27 mouse cellular contexts compared by ENCODE assay signal in the genomic region with DNA sequence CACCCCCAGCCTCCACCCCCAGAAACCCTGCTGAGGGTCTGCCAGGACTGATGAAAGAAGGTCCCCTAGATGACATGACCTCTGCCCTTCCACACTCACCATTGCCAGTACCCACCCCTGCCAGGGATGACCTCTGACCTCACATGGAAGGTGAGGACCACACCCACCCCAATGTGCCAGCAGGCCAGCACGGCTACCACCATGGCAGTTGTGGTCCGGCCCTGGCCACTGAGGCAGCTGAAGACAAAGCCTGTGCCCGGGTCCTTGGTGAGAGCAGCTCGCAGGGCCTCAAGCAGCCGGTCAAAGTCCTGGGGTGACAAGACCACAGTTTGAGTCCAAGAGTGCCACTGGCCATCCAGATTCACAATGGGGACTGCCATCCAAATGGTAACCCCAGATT. TPM values are rescaled to one million over a fixed set of nuclear protein-coding genes. Genes with fewer than 3 reads are reported as not detected.
"Had no signal": no experiment of that assay in that cellular context is flagged by ENCODE, and none has a peak within 500 bp of the region (broad histone marks: within the 10 kb centered on the region; RNA-seq: fewer than 3 reads in every experiment).

No protein-coding gene starts in this region.

- ATAC-seq: liver, embryonic 12.5 days had no signal

- H3K27me3 ChIP-seq: kidney, embryonic 15.5 days; limb, embryonic 13.5 days; limb, embryonic 15.5 days had no signal

- H3K27ac ChIP-seq: heart, adult 2 months; hindbrain, embryonic 14.5 days; kidney, embryonic 15.5 days; kidney, postnatal 0 days; limb, embryonic 13.5 days; limb, embryonic 15.5 days; liver, embryonic 12.5 days; liver, embryonic 14.5 days had no signal

- H3K4me1 ChIP-seq: limb, embryonic 15.5 days; liver, embryonic 12.5 days had no signal

- H3K4me2 ChIP-seq: heart, embryonic 11.5 days; hindbrain, embryonic 14.5 days; kidney, embryonic 15.5 days; limb, embryonic 13.5 days; limb, embryonic 15.5 days; liver, embryonic 12.5 days had no signal

- H3K9me3 ChIP-seq: kidney, embryonic 15.5 days; limb, embryonic 13.5 days; limb, embryonic 15.5 days; liver, embryonic 12.5 days had no signal

- H3K9ac ChIP-seq: hindbrain, embryonic 14.5 days; kidney, embryonic 15.5 days; limb, embryonic 13.5 days; limb, embryonic 15.5 days; liver, embryonic 12.5 days; liver, embryonic 14.5 days had no signal

- H3K4me3 ChIP-seq: heart, adult 2 months; kidney, embryonic 15.5 days; limb, embryonic 13.5 days; limb, embryonic 15.5 days; liver, embryonic 12.5 days had no signal

RNA-seq across cellular contexts. Expression of a gene that starts 43.4 kb away (rescaled TPM):
- total RNA-seq: gastrocnemius, adult 18-20 months; gastrocnemius, adult 8-10 months; gastrocnemius, postnatal 14 days; gastrocnemius, postnatal 36 days; heart, postnatal 10 days; heart, postnatal 25 days; layer of hippocampus, adult 18-20 months; layer of hippocampus, adult 8-10 months; layer of hippocampus, postnatal 14 days; layer of hippocampus, postnatal 36 days; left cerebral cortex, adult 18-20 months; left cerebral cortex, adult 8-10 months; left cerebral cortex, postnatal 10 days; left cerebral cortex, postnatal 25 days; left cerebral cortex, postnatal 4 days had no signal
- polyA plus RNA-seq: hindbrain, embryonic 16.5 days; intestine, embryonic 14.5 days; kidney, embryonic 15.5 days; limb, embryonic 11.5 days; liver, embryonic 12.5 days had no signal
